Mouse (Mus musculus): ENCODE measurements at regions not wholly inside any gene's neighbourhood (a gene's known extent, or its start where the extent isn't known, plus 50 kb on each side); places are given as distances from the start of the nearest gene placed in this dataset.

- DNase-seq (ENCODE audit: low spot score) = no peak
These were observed 58.6 kb upstream of the Gdf10 start for GRCm38 (mm10) chr14:33864796-33865195.

GRCm38 (mm10) chr14:33865746-33866145 is 57.6 kb upstream of the Gdf10 start:
- no peak for DNase-seq (ENCODE audit: low spot score)

- DNase-seq (ENCODE audit: low spot score) = no peak
These were observed 55.7 kb upstream of the Gdf10 start for GRCm38 (mm10) chr14:33867674-33868073.
